Mouse (Mus musculus): Measurements from ENCODE around the gene 4930404H24Rik. TPM values are rescaled to one million over a fixed set of nuclear protein-coding genes. Genes with fewer than 3 reads are reported as not detected.
A peak's percentile ranks its signal among the peaks of the same experiment; 100 is the strongest.

The 4930404H24Rik gene
- total RNA-seq, 2 experiments from 2014 or later: not detected

DNA sequence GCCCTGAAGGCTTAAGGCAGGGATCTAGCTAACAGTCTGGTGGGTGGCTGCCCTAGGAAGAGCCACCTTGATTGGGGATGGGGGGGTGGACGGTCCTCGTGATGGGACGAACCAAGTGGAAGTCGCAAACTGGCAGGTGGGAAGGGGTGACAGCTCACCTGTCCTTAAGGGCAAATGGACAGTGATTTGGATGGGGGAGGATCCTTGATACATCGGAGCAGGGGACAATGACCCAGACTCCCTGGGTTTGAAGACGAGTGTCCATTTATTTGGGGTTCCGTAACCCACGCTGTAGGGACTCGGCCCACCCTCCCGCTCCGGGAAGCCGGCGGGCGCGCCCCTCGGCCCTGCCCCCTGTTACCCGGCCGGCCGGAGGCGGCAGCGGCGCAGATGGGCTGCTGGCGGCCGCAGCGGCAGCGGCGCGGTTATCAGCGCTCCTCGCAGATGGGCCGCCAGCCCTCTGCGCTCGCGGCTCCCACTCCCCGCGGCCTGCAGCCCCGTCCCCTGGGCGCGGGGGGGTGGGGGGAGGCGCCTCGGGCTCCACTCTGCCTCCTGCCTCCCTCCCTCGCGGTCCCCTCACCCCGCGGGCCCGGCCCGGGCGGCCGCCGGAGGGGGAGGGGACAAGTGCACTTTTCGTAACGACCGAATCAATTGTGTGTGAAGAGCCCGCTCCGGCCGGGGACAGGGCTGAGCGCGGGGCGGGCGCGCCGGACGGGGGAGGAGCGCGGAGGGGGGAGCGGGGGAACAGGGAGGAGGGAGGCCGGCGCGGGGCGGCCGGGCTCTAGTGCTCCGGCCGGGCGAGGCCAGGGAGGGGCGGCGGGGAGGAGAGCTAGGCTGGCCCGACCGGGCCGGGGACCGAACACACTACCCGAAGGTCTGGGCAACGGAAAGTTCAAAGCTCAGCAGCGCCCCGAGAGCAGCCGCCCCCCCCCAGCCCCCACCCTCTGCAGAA lies 35.3 kb downstream of the 4930404H24Rik start:
- intact Hi-C loops (cut with DNase I; ENCODE audit: low total_unique reads): no loop called here
- peak; percentile 52 for DNase-seq

DNA sequence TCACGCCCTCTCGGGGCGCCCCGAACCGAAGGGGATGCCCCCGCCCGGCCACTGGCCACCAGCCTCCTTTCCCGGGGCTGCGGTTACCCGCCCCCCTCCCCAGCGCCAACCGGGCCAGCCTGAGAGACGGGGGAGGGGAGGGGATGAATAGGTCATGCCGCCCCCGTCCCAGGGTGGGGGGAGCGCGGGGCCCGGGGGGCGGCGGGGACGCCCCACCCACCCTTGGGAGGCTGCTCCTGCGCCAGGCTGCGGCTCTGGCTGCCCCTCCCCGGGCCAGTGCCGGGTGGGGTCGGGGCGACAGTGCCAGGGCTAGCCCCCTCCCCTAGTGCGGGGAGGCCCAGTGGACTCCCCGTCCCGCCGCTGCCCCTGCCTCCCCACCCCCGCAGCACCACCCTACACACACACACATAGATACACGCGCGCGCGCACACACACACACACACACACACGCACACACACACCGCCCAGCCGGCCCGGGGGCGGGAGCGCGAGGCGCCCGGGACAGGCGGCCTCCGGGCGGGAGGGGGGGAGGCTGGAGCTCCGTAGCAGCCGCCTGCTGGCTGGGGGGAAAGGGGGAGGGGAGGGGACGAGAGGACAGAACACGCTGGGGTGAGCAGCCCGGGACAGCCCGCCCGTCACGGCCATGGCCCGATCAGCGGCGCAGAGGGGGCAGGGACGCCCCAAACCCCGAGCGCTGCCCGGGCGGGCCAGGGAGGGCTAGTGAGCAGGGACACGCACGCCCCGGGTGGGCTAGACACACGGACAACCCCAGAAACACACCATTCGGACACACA lies 36.2 kb downstream of the 4930404H24Rik start:
- intact Hi-C loops (cut with DNase I; ENCODE audit: low total_unique reads): no loop called here
- peak; percentile 27 for DNase-seq

- intact Hi-C loops (cut with DNase I; ENCODE audit: low total_unique reads): no loop called here
These were observed 36.8 kb downstream of the 4930404H24Rik start for GRCm38 (mm10) chr2:153529365-153529781.

GRCm38 (mm10) chr2:153529931-153530766 lies 37.6 kb downstream of the 4930404H24Rik start, which contains the start of gene Nol4l:
Nol4l (minus strand) TSS chr2:153529971.
- intact Hi-C loops (cut with DNase I; ENCODE audit: low total_unique reads): no loop called here
- peak; percentile 26 for DNase-seq

More at GRCm38 (mm10) chr2:153529365-153529781, 36.8 kb downstream of the 4930404H24Rik start:
- peak; percentile 63 for DNase-seq

DNA sequence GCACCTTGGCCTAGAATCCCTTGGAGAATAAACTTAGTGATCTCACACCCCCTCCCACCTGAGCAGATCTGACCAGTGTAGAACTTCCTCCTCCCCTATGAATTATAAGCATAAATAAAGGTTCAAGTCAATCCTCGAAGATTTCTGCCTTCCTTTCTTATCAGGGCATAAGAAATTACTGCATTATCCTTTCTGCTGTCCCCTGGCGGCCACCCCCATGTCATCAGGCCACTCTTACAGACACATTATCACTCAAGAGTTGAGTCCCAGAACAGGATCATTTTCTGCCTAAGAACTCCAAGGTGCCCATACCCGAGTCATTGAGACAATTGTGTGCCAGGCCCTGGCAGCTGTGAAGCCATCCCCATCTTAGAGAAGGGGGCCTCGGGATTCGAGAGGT lies 38.4 kb downstream of the 4930404H24Rik start:
- DNase-seq: no peak
- intact Hi-C loops (cut with DNase I; ENCODE audit: low total_unique reads): no loop called here

DNA sequence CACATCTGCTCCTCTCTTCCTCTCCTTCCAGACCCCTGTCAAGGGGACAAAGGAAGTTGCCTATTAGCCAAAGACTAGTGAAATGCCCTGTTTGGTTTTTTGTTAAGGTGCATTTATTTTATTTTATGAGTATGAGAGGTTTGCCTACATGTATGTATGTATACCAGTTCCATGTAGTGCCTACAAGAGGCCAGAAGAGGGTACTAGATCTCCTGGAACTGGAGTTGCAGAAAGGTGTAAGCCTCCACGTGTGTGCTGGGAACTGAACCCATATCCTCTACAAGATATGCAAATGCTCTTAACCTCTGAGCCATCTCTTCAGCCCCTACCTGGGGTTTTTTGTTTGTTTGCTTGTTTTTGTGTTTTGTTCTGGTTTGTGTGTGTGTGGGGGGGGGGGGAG lies 41.4 kb downstream of the 4930404H24Rik start:
- intact Hi-C loops (cut with DNase I; ENCODE audit: low total_unique reads): no loop called here
- DNase-seq: no peak

DNA sequence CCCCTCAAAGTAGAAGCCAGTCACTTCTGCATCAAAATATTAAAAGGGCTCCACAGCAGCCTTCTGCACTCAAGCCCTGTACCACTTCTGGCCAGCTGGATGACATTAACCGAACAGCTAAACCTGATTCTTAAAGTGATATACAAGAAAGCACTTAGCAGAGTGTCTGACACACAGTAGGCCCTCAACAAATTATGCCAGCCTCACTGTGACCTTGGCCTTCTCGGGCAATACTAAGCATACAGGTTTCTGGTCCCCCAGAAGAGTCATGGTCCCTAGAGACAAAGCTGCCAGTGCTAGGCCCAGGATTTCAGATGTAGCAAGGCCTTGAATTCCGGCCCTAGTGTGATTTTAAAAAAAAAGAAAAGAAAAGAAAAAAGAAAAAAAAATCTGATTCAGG lies 46.3 kb downstream of the 4930404H24Rik start:
- no peak for DNase-seq
- intact Hi-C loops (cut with DNase I; ENCODE audit: low total_unique reads): no loop called here

DNA sequence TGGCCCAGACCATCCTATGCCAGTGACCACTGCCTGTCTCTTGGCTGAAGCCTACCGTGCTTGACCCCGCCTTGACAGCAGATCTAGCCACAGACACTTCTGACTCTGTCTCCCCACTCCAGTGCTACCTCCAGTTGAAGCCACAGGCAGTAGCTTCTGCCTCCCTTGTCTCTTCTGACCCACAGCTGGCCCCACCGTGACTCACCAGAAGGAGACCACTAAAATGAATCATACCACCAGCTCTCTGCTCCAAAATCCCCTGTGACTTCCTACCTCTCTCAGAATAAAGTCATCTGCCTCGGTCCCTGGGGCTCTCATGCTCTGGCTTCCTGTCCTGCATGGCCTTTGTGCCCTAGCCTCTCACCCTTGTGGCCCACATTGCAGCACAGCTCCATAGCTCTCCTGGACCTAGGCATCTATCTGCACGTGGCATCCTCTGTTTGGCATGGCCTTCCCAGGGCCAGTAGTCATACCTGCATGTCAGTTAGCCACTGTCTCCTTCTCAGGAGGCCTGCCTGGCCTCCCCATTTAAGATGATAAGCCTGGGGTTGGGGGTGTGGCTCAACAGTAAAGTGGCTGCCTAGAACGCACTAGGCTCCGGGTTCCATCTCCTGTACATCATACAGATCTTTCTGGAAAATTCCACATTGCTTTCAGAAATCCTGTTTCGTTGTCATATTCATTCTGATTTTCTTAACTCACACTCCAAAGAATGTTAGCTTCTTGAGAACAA lies 50.5 kb downstream of the 4930404H24Rik start:
- intact Hi-C loops (cut with DNase I; ENCODE audit: low total_unique reads): no loop called here
- no peak for DNase-seq

Other genes starting within 250 kb of the 4930404H24Rik start
- 1 to 10 TPM; 4.4 to 4.9 TPM for gene Kif3b, start 201.4 kb upstream of the 4930404H24Rik start, total RNA-seq (2021)
- gene Asxl1, start 147.0 kb upstream of the 4930404H24Rik start, total RNA-seq (2021): 1 to 10 TPM; 9.5 TPM
- 1 to 10 TPM; 3.0 to 3.3 TPM for gene Nol4l, start 37.2 kb downstream of the 4930404H24Rik start, total RNA-seq (2021)
- 10 to 100 TPM; 10.5 to 13.7 TPM for gene Commd7, start 140.0 kb downstream of the 4930404H24Rik start, total RNA-seq (2021)
- 1 to 10 TPM; 1.2 TPM for gene Dnmt3b, start 156.7 kb downstream of the 4930404H24Rik start, total RNA-seq (2021)
- not detected for gene Dnmt3c, start 203.9 kb downstream of the 4930404H24Rik start, total RNA-seq (2021)
- 10 to 100 TPM; 53.2 to 63.9 TPM for gene Mapre1, start 248.5 kb downstream of the 4930404H24Rik start, total RNA-seq (2021)

Data from gastrocnemius, postnatal 14 days (tissue).